8 mouse cellular contexts compared by ENCODE assay signal in genomic region chr7:25005421-25006065, GRCm38 (mm10). TPM values are rescaled to one million over a fixed set of nuclear protein-coding genes. Genes with fewer than 3 reads are reported as not detected.
DNase-seq lines count a peak whose midpoint lies in the region; ATAC-seq and TF ChIP-seq lines count a peak whose summit lies in the region.

Atp1a3 (minus strand) TSS chr7:25005958.

- H3K4me2 ChIP-seq in heart, embryonic 13.5 days: peak within 1 kb of the TSS; percentile 74
- peak within 1 kb of the TSS; percentile 82 for H3K4me2 ChIP-seq in embryonic facial prominence, embryonic 12.5 days (replicated peaks)
- H3K4me2 ChIP-seq in hindbrain, postnatal 0 days (ENCODE audit: low read depth, low read length): peak within 1 kb of the TSS; percentile 71

- no peak; the same call in 1 of the 2 replicates for ATAC-seq in heart, embryonic 13.5 days (ENCODE audit: extremely low read depth, insufficient number of reproducible peaks, low FRiP score, low TSS enrichment)
- peak; percentile 67; the same call in 1 of the 2 replicates for ATAC-seq in embryonic facial prominence, embryonic 12.5 days (ENCODE audit: insufficient number of reproducible peaks, insufficient read depth, low FRiP score, low TSS enrichment)
- peak; percentile 81 for ATAC-seq in hindbrain, postnatal 0 days
- ATAC-seq in neutrophil, adult 5-6 weeks (ENCODE audit: extremely low read depth, insufficient number of reproducible peaks, low FRiP score, poor library complexity, severe bottlenecking): peak; percentile 34

- peak; percentile 33 for TF ChIP-seq CTCF in hindbrain, postnatal 0 days (IDR thresholded peaks at IDR 0.05; ENCODE audit: low read depth)

- peaks cover 90% of the 10 kb centered on the region for H3K27me3 ChIP-seq in heart, embryonic 13.5 days (replicated peaks)
- peaks cover 69% of the 10 kb centered on the region for H3K27me3 ChIP-seq in embryonic facial prominence, embryonic 12.5 days
- no peaks in the 10 kb centered on the region for H3K27me3 ChIP-seq in hindbrain, postnatal 0 days (ENCODE audit: insufficient read depth, low read length)

- H3K4me1 ChIP-seq in heart, embryonic 13.5 days: peaks cover 29% of the 10 kb centered on the region
- H3K4me1 ChIP-seq in embryonic facial prominence, embryonic 12.5 days: peaks cover 43% of the 10 kb centered on the region
- peaks cover 41% of the 10 kb centered on the region for H3K4me1 ChIP-seq in hindbrain, postnatal 0 days (ENCODE audit: insufficient read depth, low read length)

- H3K4me3 ChIP-seq in heart, embryonic 13.5 days: peak within 1 kb of the TSS; percentile 47
- peak within 1 kb of the TSS; percentile 44 for H3K4me3 ChIP-seq in embryonic facial prominence, embryonic 12.5 days
- peak within 1 kb of the TSS; percentile 78 for H3K4me3 ChIP-seq in hindbrain, postnatal 0 days (ENCODE audit: low read length)

- no peaks in the 10 kb centered on the region for H3K9me3 ChIP-seq in heart, embryonic 13.5 days
- no peaks in the 10 kb centered on the region for H3K9me3 ChIP-seq in embryonic facial prominence, embryonic 12.5 days
- no peaks in the 10 kb centered on the region for H3K9me3 ChIP-seq in hindbrain, postnatal 0 days (ENCODE audit: low read length)

- 3% methylated on average over 54 of the region's 54 CpGs for WGBS in heart, embryonic 13.5 days
- WGBS in embryonic facial prominence, embryonic 12.5 days: 1% methylated on average over 54 of the region's 54 CpGs
- WGBS in hindbrain, postnatal 0 days: under 1% methylated on average over 50 of the region's 54 CpGs

- no peak within 1 kb of the TSS for H3K27ac ChIP-seq in heart, embryonic 13.5 days (replicated peaks)
- no peak within 1 kb of the TSS for H3K27ac ChIP-seq in embryonic facial prominence, embryonic 12.5 days
- H3K27ac ChIP-seq in hindbrain, postnatal 0 days: peak within 1 kb of the TSS; percentile 98

- no peak for DNase-seq in heart, adult 8-10 months (ENCODE audit: low spot score)
- DNase-seq in adrenal gland, postnatal 36 days: peak; percentile 86 to 88
- DNase-seq in hindbrain, postnatal 0 days (ENCODE audit: low spot score): peak; percentile 94
- peak; percentile 34 for DNase-seq in liver
- no peak for DNase-seq in gastrocnemius, postnatal 4 days (ENCODE audit: low spot score in 2 of 2)

- H3K36me3 ChIP-seq in heart, embryonic 13.5 days: no peaks in the 10 kb centered on the region
- H3K36me3 ChIP-seq in embryonic facial prominence, embryonic 12.5 days: no peaks in the 10 kb centered on the region
- H3K36me3 ChIP-seq in hindbrain, postnatal 0 days (ENCODE audit: insufficient read depth, low read length): no peaks in the 10 kb centered on the region

- peak within 1 kb of the TSS; percentile 70 for H3K9ac ChIP-seq in heart, embryonic 13.5 days
- H3K9ac ChIP-seq in embryonic facial prominence, embryonic 12.5 days: peak within 1 kb of the TSS; percentile 50
- H3K9ac ChIP-seq in hindbrain, postnatal 0 days (replicated peaks; ENCODE audit: low read length): peak within 1 kb of the TSS; percentile 86

RNA-seq across cellular contexts. Expression of gene Atp1a3, which starts in this region (rescaled TPM):
- polyA plus RNA-seq in heart, embryonic 13.5 days (2015; fragmentation: Nextera tagmentation; extraction: Ambion mirVana): 1.4 and 1.6 TPM in 2 replicates
- 1 to 10 TPM in 2 of 4 experiments, under 1 TPM in 2; 0.60 to 3.3 (median 1.3) TPM for total RNA-seq in heart, adult 8-10 months (2022)
- 100 to 1,000 TPM in 1 of 2 experiments, 10 to 100 TPM in 1; 69.6 to 106 TPM for total RNA-seq in adrenal gland, postnatal 36 days (2021)
- 3.8 and 7.4 TPM in 2 replicates for polyA plus RNA-seq in embryonic facial prominence, embryonic 12.5 days (2016; fragmentation: Nextera tagmentation; extraction: Ambion mirVana)
- 572 and 588 TPM in 2 replicates for total RNA-seq in hindbrain, postnatal 0 days (2014; rRNA removed)
- 649 and 730 TPM in 2 replicates for polyA plus RNA-seq in hindbrain, postnatal 0 days (2015; fragmentation: Nextera tagmentation; extraction: Ambion mirVana)
- 60.2 and 66.9 TPM in 2 replicates for total RNA-seq in neutrophil, adult 5-6 weeks (2017)
- total RNA-seq in gastrocnemius, postnatal 4 days (2021): under 1 TPM; 0.20 to 0.44 TPM

Comparison
In these comparisons a context has a peak if more than half of its experiments do, and no peak if none do; other contexts are left out.
1. RNA of gene Atp1a3 (total RNA-seq): 572 to 588 TPM in hindbrain, postnatal 0 days, 69.6 to 106 TPM in adrenal gland, postnatal 36 days and 60.2 to 66.9 TPM in neutrophil, adult 5-6 weeks; 0.60 to 3.3 TPM in heart, adult 8-10 months and 0.20 to 0.44 TPM in gastrocnemius, postnatal 4 days; every median in the first group is over 10 times any median in the second.
2. RNA of gene Atp1a3 (polyA plus RNA-seq): 649 to 730 TPM in hindbrain, postnatal 0 days; 3.8 to 7.4 TPM in embryonic facial prominence, embryonic 12.5 days and 1.4 to 1.6 TPM in heart, embryonic 13.5 days; every median in the first group is over 10 times any median in the second.
3. DNase-seq: peak in adrenal gland, postnatal 36 days (2 of 2), hindbrain, postnatal 0 days (single experiment) and liver (single experiment); none in heart, adult 8-10 months (single experiment) and gastrocnemius, postnatal 4 days (0 of 2).
4. Peak in every context shown above with its lines, with median percentiles within 50 percentile points of each other: H3K4me2 ChIP-seq, H3K4me3 ChIP-seq and H3K9ac ChIP-seq.